Mouse (Mus musculus) left cerebral cortex, adult 9 months (tissue): ENCODE measurements around the gene Klhdc8b.

Experiments
- DNase-seq, 2 experiments: peaks; one replicate each; pipeline ENCODE4 v3.0.0; 2022; ENCODE audit warnings: low spot score in 2 of 2

The Klhdc8b gene

DNA sequence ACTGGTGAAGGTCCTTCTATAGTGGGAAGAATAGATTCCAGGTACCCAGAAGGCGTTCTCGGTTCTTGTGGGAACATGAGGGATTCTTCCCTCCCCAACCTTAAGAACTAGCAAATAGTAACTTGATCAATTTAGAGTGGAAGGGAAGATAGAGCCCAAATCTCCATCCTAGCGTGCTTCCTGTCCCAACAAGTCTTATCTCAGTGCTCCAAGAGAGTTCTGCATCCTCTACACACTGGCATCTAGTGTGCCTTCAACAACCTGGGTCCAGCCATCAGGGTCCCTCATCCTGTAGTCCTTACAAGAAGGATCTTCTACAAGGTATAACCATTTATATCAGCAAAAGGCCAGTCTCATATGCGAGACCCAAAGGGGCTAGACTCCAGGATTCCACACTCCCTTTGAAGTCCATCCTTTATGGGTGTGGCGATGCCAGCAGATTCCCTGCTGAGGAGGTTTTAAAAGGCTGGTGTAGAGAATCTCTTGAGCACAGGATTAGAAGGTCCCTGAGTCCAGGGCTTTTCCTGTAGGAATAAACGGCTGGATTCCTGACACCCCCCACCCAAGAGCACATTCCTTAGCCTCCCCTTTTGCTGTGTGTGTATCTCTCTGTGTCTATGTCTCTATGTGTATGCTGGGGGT is 9.7 kb downstream of the Klhdc8b start:
- no peak for DNase-seq

DNA sequence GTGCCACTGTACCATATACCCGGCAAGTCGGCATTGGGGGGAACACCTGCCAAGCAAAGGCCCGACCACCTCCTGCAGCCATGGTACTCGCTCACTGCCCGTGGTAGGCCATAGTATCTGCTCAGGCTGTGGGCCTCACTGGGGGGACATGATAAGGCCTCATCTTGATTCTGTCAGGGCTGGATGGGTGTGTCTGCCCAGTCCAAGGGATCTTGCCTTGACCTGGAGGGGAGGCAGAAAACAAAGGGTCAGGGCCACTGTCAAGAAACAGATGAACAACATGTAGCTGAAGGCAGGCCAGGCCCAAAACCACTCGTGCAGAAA is 10.2 kb downstream of the Klhdc8b start:
- DNase-seq, result no peak

DNA sequence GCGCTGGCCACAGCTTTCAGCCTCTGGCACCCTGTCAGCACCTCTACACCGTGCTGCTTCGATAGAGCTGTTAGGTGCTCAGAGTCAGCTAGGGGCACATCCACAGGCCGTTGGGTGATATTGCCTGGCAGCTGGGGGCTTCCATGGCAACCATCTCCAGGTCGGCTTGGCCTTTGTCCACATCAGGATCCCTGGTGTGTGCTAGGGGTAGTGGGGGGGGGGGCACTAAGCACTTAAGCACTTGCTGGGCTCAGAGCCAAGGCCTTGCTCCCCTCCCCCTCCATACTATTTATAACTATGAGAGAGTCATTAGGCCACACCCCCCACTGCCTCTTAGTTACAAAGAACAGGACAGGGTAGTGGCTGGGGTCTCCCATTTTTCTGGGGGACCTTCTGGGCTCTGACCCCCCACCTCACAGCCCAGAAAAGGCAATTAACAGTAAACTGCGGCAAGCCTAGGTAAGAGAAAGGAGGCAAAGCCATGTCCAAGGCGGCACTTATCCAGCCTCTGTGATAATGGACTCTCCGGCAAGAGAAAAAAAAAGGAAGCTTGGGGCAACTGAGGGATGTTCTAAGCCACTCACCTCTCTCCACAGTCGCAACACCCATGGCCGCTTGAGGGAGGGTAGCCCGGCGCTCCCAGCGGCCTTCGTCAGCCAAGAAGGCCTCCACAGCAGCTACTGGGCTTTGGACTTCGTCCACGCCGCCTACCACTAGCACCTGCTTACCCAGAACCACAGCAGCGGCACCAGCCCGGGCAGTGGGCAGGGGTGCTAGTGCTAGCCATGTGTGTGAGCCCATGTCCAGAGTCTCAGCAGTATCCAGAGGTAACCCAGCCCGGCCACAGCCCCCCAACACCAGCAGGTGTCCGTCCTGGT is 10.8 kb downstream of the Klhdc8b start:
- peak in 1 of 2 experiments; percentile 66 for DNase-seq

- DNase-seq, result peak in 1 of 2 experiments; percentile 70
Measured at GRCm38 (mm10) chr9:108449860-108450259, 11.5 kb downstream of the Klhdc8b start.

GRCm38 (mm10) chr9:108445125-108445524 is 16.3 kb downstream of the Klhdc8b start:
- DNase-seq, result no peak

DNA sequence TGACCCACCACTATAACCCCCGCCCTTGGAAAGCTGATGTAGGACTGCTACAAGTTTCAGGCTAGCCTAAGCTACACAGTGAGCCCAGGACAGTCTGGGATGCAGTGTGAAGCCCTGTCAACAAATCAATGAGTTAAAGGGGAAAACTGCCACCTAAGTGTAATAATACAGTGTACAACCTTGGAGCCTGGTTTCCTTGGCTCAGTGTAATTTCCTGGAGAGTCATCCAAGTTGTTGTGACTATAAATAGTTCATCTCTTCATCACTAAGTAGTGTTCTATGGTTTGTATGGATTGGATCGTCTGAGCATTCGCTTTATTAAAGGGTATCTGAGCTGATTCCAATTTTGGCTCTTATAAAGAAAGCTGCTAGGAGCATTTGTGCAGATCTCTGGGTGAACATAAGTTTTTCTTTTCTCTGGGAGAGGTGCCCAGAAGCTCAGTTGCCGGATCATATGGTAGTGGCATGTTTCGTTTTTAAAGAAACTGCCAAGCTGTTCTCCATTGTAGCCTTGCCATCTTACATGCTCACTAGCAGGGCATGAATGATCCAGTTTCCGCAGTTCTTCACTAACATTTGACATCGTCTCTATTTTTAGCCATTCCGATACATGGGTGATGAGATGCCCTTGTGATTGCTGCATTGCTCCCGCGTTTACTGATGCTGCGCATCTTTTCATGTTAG is 20.0 kb downstream of the Klhdc8b start:
- peak in 1 of 2 experiments; percentile 79 for DNase-seq

DNA sequence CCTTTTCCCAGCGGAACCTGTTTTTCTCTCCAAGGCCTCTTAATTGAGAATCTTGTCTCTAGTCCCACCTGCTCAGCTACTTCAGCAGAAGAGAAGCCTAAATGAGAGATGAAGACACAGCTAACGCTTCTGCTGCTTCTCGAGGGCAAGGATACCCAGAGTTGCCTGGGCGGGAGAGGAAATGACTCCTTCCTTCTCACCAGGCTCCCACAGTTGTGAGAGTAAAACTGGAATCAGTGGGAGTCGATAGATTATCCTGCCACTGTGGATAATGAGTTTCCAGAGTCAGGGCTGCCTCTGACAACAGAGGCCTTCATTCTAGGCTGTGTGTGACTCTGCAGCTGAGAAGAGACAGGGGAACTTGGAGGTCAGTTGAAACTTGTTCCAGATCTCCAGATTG is 20.9 kb downstream of the Klhdc8b start:
- DNase-seq, result no peak

DNA sequence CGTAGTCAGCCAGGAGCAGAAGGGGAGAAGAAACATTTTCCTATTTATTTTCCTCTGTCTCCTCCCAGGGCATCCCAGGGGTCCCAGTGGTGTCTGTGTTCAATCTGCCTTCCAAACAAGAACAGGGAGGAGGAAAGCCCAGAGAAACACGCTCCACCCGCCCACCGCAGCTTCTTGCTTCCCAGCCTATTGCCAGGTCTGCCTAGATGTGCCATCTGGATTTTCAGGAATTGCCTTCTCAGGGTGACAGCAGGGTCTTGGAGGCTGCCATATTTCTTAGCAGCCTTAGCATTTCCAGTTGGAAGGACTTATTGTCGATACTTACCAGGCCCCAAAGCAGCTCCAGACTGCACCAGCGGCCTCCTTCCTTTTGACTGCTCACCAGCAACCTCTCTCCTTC is 22.2 kb downstream of the Klhdc8b start:
- no peak for DNase-seq

- no peak for DNase-seq
Measured at GRCm38 (mm10) chr9:108436182-108436581, 25.2 kb downstream of the Klhdc8b start, which contains the start of gene BC048562. BC048562 (plus strand) TSS chr9:108436482.

- no peak for DNase-seq
Measured at GRCm38 (mm10) chr9:108431431-108432067, 29.8 kb downstream of the Klhdc8b start.

DNA sequence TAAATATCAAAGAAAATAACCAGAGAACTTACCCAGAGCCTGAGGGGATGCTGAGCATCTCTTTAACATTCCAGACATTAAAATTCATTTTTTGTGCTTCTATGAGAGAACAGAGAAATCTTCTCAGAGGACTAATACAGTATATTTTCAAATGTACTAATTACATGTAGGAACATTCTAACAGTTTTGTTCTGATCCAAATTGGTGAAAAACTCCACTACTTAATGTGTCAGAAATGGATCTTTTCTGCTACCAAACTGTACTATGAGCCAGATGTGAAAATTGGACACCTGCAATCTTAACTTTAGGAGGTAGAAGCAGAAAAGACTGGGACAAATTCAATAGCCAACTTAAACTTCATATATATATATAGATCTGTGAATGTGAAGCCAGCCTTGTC is 33.0 kb downstream of the Klhdc8b start, which contains the start of gene Ccdc36:
TSS of gene Ccdc36 (minus strand) at position 101 of the 400 bp plus-strand sequence.
- no peak for DNase-seq

DNA sequence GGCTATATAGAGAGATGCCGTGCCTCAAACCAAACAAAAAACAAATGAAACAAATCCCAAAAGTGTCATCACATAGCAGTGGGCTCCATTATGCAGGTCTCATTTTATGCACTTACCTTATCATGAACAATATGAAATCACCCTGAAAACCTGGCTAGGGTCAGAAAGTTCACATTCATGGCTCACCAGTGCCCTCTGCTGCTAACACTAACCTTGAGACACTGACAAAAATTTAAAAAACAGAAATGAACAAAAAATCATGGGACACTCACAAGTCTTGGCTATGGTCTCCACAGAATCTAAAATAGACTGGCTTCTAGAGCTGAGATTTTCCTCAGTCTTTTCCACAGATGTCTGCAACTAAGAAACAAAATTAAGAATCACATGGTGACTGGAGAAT is 49.2 kb downstream of the Klhdc8b start:
- peak in 1 of 2 experiments; percentile 34 for DNase-seq

DNA sequence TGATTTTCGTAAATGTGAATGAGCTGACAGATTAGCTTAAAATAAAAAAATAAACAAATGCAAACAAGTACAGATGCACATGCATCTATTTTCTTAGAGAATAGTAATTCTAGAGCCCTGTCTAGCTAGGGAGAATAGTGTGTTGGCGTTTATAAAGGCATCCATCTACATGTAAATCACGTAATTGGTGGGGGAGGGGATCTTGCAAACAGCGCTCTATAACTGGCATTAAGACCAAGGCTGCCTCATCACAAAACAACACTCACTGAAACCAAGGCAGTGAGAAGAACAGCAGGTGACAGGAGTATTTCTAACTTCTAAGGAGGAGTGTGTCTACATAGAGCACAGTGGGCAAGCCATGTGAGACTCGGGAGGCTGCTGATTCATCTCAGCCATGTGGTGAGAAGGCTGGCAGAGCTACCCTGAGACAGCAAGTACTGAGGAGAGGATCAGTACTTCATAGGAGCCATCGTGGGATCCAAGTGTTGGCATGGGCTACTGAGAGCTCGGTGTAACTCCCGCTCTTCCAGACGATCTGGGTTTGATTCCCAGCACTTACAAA is 49.9 kb downstream of the Klhdc8b start:
- peak; percentile 50 to 78 for DNase-seq

GRCm38 (mm10) chr9:108409535-108409934 is 51.8 kb downstream of the Klhdc8b start:
- no peak for DNase-seq

DNA sequence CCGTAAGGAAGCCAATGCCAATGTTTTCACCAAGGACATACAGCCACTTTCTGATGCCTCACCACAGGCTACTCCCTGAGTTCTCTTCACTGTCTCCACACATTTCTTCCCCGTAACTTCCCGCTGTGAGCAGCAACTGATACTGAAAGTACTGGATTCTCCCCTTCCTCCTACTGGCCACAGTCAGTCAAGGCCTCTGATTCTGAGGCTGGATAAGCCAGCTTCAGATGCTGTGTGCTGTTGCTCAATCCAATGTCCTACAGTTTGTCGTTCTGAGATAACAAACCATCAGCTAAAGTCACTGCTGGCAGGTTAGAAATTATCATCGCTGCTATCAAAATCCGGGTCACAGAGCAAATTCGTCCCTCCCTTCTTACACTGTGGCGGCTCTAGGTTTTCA is 56.9 kb downstream of the Klhdc8b start:
- DNase-seq, result no peak

- DNase-seq, result peak; percentile 25 to 51
Measured at GRCm38 (mm10) chr9:108403081-108403480, 58.3 kb downstream of the Klhdc8b start.

GRCm38 (mm10) chr9:108401186-108401960 is 60.0 kb downstream of the Klhdc8b start:
- DNase-seq, result peak; percentile 68 to 86

DNA sequence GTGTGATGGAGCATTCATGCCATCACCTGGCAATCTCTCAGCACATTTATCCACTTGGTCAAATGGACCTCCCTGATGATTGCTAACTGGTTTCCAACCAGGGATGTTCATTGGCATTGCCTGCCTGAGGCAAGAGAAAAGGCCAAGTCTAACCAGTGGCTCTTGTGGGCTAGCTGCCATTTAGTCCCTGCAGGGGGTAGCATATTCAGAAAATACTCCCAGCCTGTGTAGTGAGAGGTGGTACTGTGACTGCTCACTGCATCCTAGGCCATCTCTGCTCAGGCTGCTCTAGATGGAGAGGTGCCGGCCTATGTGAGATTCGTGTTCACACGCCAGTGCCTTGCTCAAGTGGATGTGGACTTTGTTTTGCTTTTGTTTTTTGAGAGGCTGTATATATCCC is 63.1 kb downstream of the Klhdc8b start:
- DNase-seq, result no peak
